Mouse (Mus musculus) hindbrain, embryonic 16.5 days (tissue): Measurements from ENCODE around the gene 9930104L06Rik. TPM values are rescaled to one million over a fixed set of nuclear protein-coding genes. Genes with fewer than 3 reads are reported as not detected.

Experiments
- ATAC-seq: fragments of 200-750 bp; cut with Nextera tagmentation; 2 replicates; pipeline ENCODE4 v1.8.0; 2017; ENCODE audit warnings: moderate TSS enrichment, moderate library complexity
- H3K27ac ChIP-seq: fragments of 300-500 bp; sonication (generic); 2 replicates; pipeline ENCODE4 v1.5.1; 2014; ENCODE audit warnings: low read depth, mild to moderate bottlenecking, control low read depth, low read length, moderate library complexity
- H3K27me3 ChIP-seq: fragments of 300-500 bp; sonication (generic); replicated peaks from 2 replicates; pipeline ENCODE4 v1.6.1; 2014; ENCODE audit warnings: low read length; ENCODE audit not compliant: control insufficient read depth, insufficient read depth
- H3K36me3 ChIP-seq: fragments of 300-500 bp; sonication (generic); 2 replicates; pipeline ENCODE4 v1.6.1; 2014; ENCODE audit warnings: mild to moderate bottlenecking, low read length, moderate library complexity, mixed read lengths; ENCODE audit not compliant: control insufficient read depth, insufficient read depth
- H3K4me1 ChIP-seq: fragments of 300-500 bp; sonication (generic); 2 replicates; pipeline ENCODE4 v1.6.1; 2014; ENCODE audit warnings: low read depth, low read length; ENCODE audit not compliant: control insufficient read depth, insufficient read depth
- H3K4me2 ChIP-seq: fragments of 300-500 bp; sonication (generic); 2 replicates; pipeline ENCODE4 v1.6.1; 2014; ENCODE audit warnings: mild to moderate bottlenecking, low read length, control low read depth, moderate library complexity
- H3K4me3 ChIP-seq: fragments of 300-500 bp; sonication (generic); 2 replicates; pipeline ENCODE4 v1.5.1; 2014; ENCODE audit warnings: mild to moderate bottlenecking, low read length, control low read depth, moderate library complexity
- H3K9ac ChIP-seq: fragments of 300-500 bp; sonication (generic); 2 replicates; pipeline ENCODE4 v1.6.1; 2014; ENCODE audit warnings: low read depth, mild to moderate bottlenecking, control low read depth, low read length, moderate library complexity
- H3K9me3 ChIP-seq: fragments of 300-500 bp; sonication (generic); 2 replicates; pipeline ENCODE4 v1.6.1; 2014; ENCODE audit warnings: mild to moderate bottlenecking, low read length, moderate library complexity; ENCODE audit not compliant: control insufficient read depth
- WGBS: fragments of 180-500 bp; shearing (Covaris S2); extraction: QIAGEN DNeasy Blood & Tissue Kit; methylation state at CpG from one replicate; pipeline ENCODE4 v1.1.7; 2014; 5-methylcytosine and 5-hydroxymethylcytosine counted together
- polyA plus RNA-seq: library from polyadenylated mRNA; unstranded; fragments of >200 nt; fragmentation: Nextera tagmentation; extraction: Ambion mirVana; gene quantifications from 2 replicates; pipeline ENCODE4 v1.2.1, GENCODE M21; 2015

Gene 9930104L06Rik
- polyA plus RNA-seq, 1 experiment from 2014 or later = 13.2 TPM

DNA sequence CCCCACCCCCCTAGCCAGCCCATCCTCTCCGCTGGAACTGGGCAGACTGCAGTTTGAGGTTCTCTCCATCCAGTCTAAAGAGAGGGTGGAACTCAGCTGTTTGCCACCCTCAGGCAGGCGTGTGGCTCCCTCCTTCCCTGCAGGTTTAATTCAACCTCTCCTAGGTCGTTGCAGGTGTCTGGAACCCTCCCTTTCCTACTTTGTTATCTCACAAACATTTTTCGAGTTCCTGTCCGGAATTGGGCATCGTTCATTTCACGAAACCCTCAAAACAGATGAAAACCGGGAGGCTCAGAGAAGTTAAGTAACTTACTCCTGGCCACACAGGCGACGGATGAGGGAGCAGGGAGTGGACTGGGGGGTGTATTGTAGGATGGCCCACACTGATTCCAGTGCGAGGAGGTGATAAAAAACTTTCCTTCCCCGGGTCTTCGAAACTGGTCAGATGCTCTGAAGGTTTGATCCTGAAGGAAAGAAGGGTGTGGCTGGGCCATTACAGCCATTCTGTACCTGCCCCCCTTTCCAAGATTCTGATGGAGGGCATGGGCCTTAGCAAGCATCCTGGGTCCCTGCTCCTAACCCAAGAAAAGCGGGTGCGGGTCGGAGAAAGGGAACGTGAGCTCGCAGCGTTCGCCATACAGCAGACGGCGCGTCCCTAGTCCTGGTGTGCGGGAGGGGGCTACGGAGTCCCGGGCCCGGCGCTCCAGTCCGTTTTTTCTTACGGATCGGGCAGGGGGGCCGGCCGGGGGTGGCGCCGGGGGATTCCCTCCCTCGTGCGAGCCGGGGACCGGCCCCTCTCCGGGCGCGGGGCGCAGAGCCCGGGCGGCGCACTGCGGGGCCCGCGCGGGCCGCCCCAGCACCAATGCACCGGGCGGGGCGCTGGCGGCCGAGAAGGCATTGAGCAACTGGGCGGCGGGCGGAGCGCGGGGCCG lies 49.1 kb downstream of the 9930104L06Rik start, which contains the start of gene Rspo1:
Gene Rspo1, plus strand, starts transcription at position 760 of the 932 bp plus-strand sequence.
- peak within 1 kb of the TSS; percentile 37 for H3K4me3 ChIP-seq
- 3% methylated on average over 38 of the region's 62 CpGs for WGBS
- no peaks in the 10 kb centered on the region for H3K9me3 ChIP-seq
- H3K27ac ChIP-seq = no peak within 1 kb of the TSS
- H3K4me2 ChIP-seq = peak within 1 kb of the TSS; percentile 56
- no peaks in the 10 kb centered on the region for H3K36me3 ChIP-seq
- H3K27me3 ChIP-seq = peaks cover 79% of the 10 kb centered on the region
- peaks cover 17% of the 10 kb centered on the region for H3K4me1 ChIP-seq
- ATAC-seq = no peak; the same call in 1 of the 2 replicates
- peak within 1 kb of the TSS; percentile 43 for H3K9ac ChIP-seq

DNA sequence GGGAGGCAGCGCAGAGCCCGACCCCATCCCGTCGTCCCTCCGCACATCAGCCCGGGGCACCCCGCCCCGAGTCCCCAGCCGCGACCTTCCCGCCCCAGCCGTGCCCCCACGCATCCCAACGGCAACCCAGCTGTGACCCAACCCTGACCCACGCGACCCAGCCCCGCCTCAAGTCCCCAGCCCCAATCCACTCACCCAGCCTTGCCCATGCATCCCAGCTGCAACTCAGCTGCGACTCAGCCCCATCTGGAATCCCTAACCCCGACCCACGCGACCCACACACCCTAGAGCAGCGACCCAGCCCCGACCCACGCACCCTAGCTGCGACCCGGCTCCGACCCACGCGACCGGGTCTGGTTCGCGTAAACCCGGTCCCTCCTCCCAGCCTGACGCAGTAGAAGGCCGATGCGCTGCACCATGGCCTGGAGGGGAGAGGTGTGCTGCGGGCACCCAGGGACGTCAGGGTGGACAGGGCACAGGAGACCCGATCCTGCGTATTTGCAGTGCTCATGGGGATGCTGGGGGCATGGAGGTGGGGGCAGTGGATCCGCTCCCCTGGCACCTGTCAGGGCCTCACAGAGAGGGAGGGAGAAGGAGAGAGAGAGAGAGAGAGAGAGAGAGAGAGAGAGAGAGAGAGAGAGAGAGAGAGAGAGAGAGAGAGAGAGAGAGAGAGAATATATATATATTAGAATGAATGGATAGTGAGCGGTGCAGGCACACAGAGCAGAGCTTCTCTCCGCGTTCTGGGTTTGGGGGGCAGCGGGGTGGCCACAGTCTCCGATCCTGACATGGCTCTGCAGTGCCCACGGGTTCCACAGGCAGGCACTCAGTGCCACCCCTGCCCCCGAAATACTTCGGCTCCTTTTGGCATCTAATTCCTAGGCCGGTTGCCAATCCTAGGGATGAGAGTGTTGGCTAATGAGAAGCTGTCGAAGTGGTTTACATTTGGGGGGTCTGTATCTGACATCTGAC lies 50.2 kb downstream of the 9930104L06Rik start:
- 3% methylated on average over 34 of the region's 51 CpGs for WGBS
- ATAC-seq = no peak

DNA sequence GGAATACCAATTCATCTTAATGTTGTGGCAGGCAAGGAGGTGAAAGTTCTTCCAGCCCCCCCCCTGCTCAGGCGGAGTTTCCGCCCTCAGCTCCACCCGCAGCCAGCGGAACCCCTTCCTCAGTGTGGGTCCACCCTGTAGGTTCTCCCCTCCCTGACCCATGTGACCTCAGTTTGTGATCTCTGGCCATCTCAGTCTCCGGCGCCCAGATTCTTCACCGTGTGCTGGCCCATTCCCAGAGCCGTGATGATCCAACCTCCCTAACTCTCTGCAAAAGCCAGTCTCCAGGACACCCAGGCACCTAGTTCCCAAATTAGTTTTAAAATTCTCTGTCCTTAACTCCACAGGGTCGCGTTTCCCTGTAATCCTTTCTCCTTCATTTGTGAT lies 50.9 kb downstream of the 9930104L06Rik start:
- no peak overlapping the region; the same call in 1 of the 2 replicates for H3K4me2 ChIP-seq
- H3K9ac ChIP-seq = no peak overlapping the region
- peaks cover 17% of the 10 kb centered on the region for H3K4me1 ChIP-seq
- no peak overlapping the region for H3K4me3 ChIP-seq
- no peak for ATAC-seq
- peaks cover 79% of the 10 kb centered on the region for H3K27me3 ChIP-seq
- H3K36me3 ChIP-seq = no peaks in the 10 kb centered on the region
- H3K9me3 ChIP-seq = no peaks in the 10 kb centered on the region
- H3K27ac ChIP-seq = no peak overlapping the region
- WGBS = 9% methylated on average over 10 of the region's 10 CpGs

More for the DNA sequence above, 50.2 kb downstream of the 9930104L06Rik start:
- Histone ChIP-seq H3K9ac (peak overlapping the region; percentile 43), H3K9me3 (no peaks in the 10 kb centered on the region), H3K4me1 (peaks cover 17% of the 10 kb centered on the region), H3K4me2 (peak overlapping the region; percentile 56), H3K27ac (no peak overlapping the region), H3K27me3 (peaks cover 84% of the 10 kb centered on the region), H3K36me3 (no peaks in the 10 kb centered on the region), H3K4me3 (peak overlapping the region; percentile 37)

DNA sequence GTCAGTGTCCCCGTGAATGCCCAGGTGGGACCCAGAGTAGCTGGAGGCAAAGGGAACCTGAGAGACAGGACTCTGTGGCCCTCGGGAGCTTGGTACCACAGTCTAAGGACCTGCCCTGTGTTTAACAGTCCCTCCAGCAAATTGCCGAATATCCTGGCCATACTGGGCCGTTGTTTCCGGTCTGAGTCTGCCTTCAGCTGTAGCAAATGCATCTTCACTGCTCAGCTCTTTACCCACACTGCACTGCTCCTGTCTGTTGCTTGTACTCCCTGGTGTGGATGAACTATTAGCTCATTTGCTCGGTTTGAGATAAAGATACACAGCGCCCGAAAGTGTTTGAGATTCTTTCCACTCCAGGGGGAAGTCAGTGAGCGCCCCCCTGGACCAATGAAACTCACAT lies 51.5 kb downstream of the 9930104L06Rik start:
- Histone ChIP-seq H3K27ac (no peak overlapping the region), H3K27me3 (peaks cover 73% of the 10 kb centered on the region), H3K9ac (no peak overlapping the region), H3K4me1 (peaks cover 17% of the 10 kb centered on the region), H3K4me3 (no peak overlapping the region), H3K36me3 (no peaks in the 10 kb centered on the region), H3K9me3 (no peaks in the 10 kb centered on the region), H3K4me2 (peak overlapping the region; percentile 35)
- 17% methylated on average over 9 of the region's 9 CpGs for WGBS
- no peak for ATAC-seq

DNA sequence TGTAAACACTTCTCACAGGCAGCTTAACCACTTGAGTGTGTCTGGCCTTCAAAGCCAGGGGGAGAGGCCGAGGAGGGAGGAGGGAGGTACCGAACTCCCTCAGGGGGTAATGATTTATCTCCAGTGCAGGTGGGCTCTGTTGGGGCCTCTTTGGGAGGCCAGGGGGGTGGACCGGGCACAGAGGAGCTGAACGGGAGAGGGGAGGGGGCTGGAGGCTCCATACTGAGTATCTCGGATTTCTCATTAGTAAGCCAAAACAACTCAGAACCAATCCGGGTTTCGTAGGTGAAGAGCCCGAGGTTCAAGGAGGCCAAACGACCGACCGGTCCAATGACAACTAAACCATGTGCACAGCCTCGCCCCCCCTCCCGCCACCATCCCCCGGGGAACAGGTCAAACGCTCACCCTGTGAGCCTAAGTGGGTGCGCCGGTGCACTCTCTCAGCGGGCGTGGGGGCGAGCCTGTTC lies 53.0 kb downstream of the 9930104L06Rik start:
- H3K4me1 ChIP-seq = peaks cover 17% of the 10 kb centered on the region
- no peak overlapping the region for H3K27ac ChIP-seq
- no peak overlapping the region for H3K4me3 ChIP-seq
- H3K36me3 ChIP-seq = no peaks in the 10 kb centered on the region
- peak overlapping the region; percentile 9; the same call in 1 of the 2 replicates for H3K9ac ChIP-seq
- H3K4me2 ChIP-seq = no peak overlapping the region
- no peaks in the 10 kb centered on the region for H3K9me3 ChIP-seq
- H3K27me3 ChIP-seq = peaks cover 61% of the 10 kb centered on the region
- ATAC-seq = no peak
- 2% methylated on average over 20 of the region's 20 CpGs for whole genome bisulfite sequencing

DNA sequence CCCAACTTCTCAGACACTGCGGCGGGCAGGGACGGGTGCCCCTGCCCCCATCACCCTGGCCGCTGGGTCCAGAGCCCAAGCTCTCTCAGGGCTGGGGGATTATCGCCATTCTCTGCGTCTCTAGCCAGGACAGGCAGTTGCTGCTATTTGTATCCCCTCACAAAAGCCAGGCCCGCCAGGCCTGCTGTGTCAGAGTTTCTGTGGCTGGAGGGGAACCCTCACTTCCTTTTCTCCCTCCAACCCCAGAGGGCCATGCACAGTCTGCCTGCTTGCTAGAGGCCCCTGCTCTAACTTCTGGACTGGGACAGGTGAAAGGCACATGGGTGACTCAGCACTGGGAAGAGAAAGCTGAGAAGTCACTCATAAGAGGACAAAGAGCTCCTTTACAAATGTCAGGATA lies 53.5 kb downstream of the 9930104L06Rik start:
- no peak overlapping the region for H3K4me2 ChIP-seq
- WGBS = 4% methylated on average over 7 of the region's 7 CpGs
- H3K27ac ChIP-seq = no peak overlapping the region
- peaks cover 56% of the 10 kb centered on the region for H3K27me3 ChIP-seq
- no peaks in the 10 kb centered on the region for H3K36me3 ChIP-seq
- no peak for ATAC-seq
- H3K9me3 ChIP-seq = no peaks in the 10 kb centered on the region
- peaks cover 17% of the 10 kb centered on the region for H3K4me1 ChIP-seq
- H3K9ac ChIP-seq = no peak overlapping the region
- no peak overlapping the region for H3K4me3 ChIP-seq

Other genes starting within 250 kb of the 9930104L06Rik start
- gene Utp11, start 243.4 kb upstream of the 9930104L06Rik start, polyA plus RNA-seq = 37.9 TPM in 2 replicates
- gene Fhl3, start 236.3 kb upstream of the 9930104L06Rik start, polyA plus RNA-seq = 1.5 and 2.1 TPM in 2 replicates
- gene Sf3a3, start 222.3 kb upstream of the 9930104L06Rik start, polyA plus RNA-seq = 86.1 and 93.2 TPM in 2 replicates
- gene Inpp5b, start 195.2 kb upstream of the 9930104L06Rik start, polyA plus RNA-seq = 18.4 and 23.7 TPM in 2 replicates
- 11.5 and 14.0 TPM in 2 replicates for gene Mtf1, start 134.9 kb upstream of the 9930104L06Rik start, polyA plus RNA-seq
- 42.6 and 43.0 TPM in 2 replicates for gene Yrdc, start 86.4 kb upstream of the 9930104L06Rik start, polyA plus RNA-seq
- 92.7 and 102 TPM in 2 replicates for gene 1110065P20Rik, start 85.9 kb upstream of the 9930104L06Rik start, polyA plus RNA-seq
- gene Maneal, start 74.9 kb upstream of the 9930104L06Rik start, polyA plus RNA-seq = 10.5 and 10.6 TPM in 2 replicates
- gene Epha10, start 56.1 kb upstream of the 9930104L06Rik start, polyA plus RNA-seq = 10.9 and 12.3 TPM in 2 replicates
- 32.2 and 37.2 TPM in 2 replicates for gene Cdca8, start 2.3 kb downstream of the 9930104L06Rik start, polyA plus RNA-seq
- gene Rspo1, start 49.4 kb downstream of the 9930104L06Rik start, polyA plus RNA-seq = 1.8 and 2.4 TPM in 2 replicates
- gene Gnl2, start 79.5 kb downstream of the 9930104L06Rik start, polyA plus RNA-seq = 85.7 and 88.9 TPM in 2 replicates
- gene Dnali1, start 128.7 kb downstream of the 9930104L06Rik start, polyA plus RNA-seq = 1.2 and 1.4 TPM in 2 replicates
- gene Snip1, start 129.6 kb downstream of the 9930104L06Rik start, polyA plus RNA-seq = 20.6 and 22.0 TPM in 2 replicates
- 147 and 151 TPM in 2 replicates for gene Meaf6, start 148.1 kb downstream of the 9930104L06Rik start, polyA plus RNA-seq
- 0.23 and 0.31 TPM in 2 replicates for gene Zc3h12a, start 190.8 kb downstream of the 9930104L06Rik start, polyA plus RNA-seq